Mouse (Mus musculus) heart, postnatal 14 days (tissue): ENCODE results near the gene Maob. TPM values are rescaled to one million over a fixed set of nuclear protein-coding genes. Genes with fewer than 3 reads are reported as not detected.

Experiments used
- DNase-seq, 2 experiments: peaks; one replicate each; pipeline ENCODE4 v3.0.0; 2021 to 2022
- intact Hi-C: fragments of 180-260 bp; cut with DNase I; formaldehyde crosslinking; loops from one replicate; pipeline ENCODE4 v1.15.1; 2025
- long read RNA-seq, 2 experiments: library from polyadenylated mRNA; stranded (forward); transcript quantifications; one replicate each; pipeline ENCODE4 v2.0.0; 2021
- total RNA-seq, 2 experiments: library from RNA; stranded (reverse); gene quantifications; 2 replicates each; pipeline ENCODE4 v1.2.3; 2021

Gene Maob
- total RNA-seq: 10 to 100 TPM; 13.1 to 15.7 TPM
- long read RNA-seq, experiment 1, transcript Maob-201 (15 exons, 2,411 nt): major isoform, 15 of 17 reads
- long read RNA-seq, experiment 1, partial matches to known transcripts: 2 of 17 reads
- long read RNA-seq, experiment 1, other reads (novel, unspliced or antisense): 0 of 17 reads
- long read RNA-seq, experiment 2, transcript Maob-201 (15 exons, 2,411 nt): major isoform, 15 of 15 reads
- long read RNA-seq, experiment 2, partial matches to known transcripts: 0 of 15 reads
- long read RNA-seq, experiment 2, other reads (novel, unspliced or antisense): 0 of 15 reads

DNA sequence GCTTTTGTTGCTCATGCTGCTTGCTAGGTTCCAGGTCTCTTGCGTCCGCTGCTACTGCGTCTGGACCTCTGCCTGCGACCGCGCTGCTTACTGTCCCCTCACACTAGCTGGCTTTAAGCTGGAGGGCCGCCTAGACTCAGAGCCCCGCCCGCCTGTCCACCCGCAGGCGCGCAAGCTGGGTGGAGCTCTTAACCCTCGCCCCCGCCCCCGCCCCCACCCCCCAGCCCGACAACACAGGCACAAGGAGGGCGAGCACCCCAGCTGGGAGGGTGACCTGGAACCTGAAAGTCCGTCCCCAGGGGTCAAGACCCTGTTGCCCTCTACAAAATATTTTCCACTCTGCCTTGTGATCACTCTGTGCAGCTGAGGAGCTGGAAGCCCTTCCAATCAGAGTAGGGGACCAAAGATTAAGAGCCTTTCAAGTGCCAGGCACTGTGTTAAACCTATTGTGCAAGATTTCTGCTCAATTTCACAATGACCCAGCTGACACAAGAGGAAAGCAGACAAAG is at the start of gene Maob:
Gene Maob, minus strand, starts transcription at position 106 of the 509 bp plus-strand sequence.
- intact Hi-C loops: no loop called here

DNA sequence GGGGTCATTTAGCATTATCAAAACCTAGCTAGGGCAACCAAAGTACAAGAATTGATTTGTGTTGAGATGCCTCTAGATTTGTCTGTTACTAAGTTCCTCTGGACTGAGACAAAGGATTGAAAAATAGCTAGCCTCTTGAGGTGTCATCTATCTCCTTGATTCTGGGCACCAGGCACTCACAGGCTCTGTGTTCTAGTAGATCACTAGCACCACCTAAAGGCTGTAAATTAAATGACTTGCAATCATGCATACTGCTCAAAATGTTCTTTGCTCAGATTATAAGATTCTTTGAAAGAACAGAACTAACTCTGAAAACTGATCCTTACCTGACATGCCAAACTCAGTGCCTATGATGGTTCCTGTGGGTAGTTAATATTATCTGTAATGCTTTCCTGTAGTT is 43.1 kb upstream of the Maob start:
- DNase-seq: no peak
- intact Hi-C loops: loop anchor here (5.0 kb wide), 1 partner anchor 408 kb away; no protein-coding TSS in a partner anchor

More for the DNA sequence above, at the start of gene Maob:
- peak; percentile 42 to 49 for DNase-seq

DNA sequence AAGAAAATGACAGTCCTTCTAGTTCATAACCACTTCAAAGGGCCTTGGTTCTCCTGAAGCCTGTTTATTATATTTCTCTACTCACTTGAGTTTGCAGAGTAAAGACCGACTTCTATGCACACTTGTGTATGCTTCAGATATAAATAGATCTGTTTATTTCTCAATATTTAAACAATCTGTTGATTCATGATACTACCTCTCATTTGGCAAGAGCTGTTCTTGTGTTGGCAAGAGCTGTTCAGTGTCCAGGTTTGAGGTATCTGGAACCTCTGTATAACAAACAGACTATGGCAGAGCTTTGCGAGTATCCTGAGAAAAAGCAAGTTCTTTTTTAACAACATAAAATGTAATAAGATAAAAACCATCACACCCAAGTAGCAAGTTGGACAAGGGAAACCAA is 28.9 kb upstream of the Maob start:
- intact Hi-C loops: no loop called here
- DNase-seq: no peak

DNA sequence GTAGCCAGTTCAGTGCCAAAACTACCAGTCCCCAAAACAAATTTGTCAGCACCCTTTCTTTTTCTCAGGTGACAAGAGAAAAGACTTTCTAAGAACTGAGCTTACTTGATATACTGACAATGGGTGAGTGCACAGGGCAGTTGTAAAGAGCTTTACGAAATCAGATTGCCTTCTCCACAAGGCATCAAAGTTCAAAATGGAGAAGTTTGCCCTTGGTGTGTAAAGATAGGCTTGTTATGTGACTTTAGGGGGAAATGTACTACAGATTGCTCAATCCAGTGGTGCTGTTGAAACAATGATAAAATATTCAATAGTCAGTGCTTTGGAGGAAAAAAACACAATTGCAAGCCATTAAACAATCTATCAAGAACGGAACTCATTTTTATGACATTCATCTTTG is 24.3 kb upstream of the Maob start:
- intact Hi-C loops: no loop called here
- no peak for DNase-seq

DNA sequence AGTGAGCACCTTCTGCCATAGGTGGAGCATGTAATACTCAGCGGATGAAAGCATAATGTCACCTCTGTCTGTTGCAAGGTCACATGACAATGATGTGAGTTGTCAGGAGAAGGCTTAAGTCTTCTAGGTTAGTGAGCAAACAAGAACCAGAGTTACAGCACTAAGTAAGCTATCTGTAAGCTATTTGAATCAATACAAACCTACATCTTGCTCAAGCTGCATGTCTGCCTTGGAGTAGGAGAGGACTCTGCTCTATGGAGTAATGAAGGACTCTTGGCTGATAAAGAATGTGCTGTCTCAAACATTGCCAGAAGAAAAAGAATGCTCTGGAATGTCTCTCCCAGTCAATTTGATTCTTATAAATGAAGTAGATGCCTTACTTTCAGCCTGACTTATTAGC is 20.1 kb upstream of the Maob start:
- intact Hi-C loops: no loop called here
- no peak for DNase-seq

DNA sequence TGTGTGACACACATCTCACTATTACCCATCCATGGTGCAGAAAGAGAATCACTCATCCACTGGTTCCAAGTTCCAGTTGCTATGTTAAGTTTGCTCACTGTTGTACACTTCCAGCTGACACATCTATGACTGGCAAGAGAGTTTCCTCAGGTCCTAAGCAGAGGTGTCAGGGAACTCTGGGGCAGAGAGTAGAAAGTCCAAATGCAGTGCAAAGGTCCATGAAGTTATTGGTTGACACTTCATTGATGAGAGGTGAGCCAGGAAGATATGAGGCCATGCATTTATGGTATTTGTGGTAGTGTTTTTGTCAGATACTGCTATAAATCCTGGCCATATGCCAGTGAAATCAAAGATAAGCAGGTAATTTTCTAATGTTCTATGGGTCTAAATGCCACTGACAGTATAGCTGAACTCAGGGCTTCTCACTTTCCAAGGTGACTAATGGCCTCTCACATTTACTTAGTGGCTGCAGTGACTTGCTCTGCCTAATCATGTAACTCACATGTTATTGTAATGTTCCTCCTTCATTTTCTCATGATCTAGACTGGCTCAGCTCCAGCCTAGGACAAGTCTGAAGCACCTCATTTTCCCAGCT is 19.4 kb upstream of the Maob start:
- no peak for DNase-seq
- intact Hi-C loops: no loop called here

DNA sequence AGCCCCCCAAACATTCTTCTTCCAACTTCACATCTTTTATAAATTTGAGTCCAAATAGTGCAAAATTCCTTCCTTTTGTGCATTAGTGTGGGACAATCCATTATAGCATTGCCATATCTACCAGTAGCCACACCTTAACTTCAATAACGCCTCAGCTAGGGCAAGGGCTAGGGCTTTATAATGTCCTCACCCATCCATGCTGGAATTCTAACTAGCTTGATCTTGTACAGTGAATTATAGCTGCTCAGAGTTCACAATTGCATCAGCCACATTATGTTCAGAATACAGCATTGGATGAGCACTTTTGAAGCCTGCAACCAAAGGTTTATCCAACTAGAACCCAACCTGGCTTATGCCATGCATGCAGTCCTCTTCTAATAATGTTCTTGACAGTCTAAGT is 8.9 kb upstream of the Maob start:
- intact Hi-C loops: no loop called here
- no peak for DNase-seq

DNA sequence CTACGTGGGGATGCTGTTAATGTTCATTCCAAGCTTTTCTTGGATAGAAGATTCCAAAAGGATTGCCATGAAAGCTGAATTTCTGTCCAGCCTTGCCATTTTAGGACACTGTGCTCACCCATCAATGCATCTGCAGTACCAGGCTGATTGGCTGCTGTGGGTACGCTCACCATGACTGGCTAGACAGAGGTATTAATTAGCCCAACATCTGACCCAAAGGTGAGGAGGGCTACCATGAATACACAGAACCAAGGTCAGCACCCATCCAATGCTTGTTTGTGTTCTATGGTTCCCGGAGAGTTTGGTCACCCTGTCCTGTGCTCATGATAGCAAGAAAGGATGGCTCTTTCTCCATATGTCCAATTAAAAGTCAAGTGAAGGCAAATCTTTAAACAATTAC is 1.2 kb downstream of the Maob start:
- intact Hi-C loops: no loop called here
- no peak for DNase-seq

DNA sequence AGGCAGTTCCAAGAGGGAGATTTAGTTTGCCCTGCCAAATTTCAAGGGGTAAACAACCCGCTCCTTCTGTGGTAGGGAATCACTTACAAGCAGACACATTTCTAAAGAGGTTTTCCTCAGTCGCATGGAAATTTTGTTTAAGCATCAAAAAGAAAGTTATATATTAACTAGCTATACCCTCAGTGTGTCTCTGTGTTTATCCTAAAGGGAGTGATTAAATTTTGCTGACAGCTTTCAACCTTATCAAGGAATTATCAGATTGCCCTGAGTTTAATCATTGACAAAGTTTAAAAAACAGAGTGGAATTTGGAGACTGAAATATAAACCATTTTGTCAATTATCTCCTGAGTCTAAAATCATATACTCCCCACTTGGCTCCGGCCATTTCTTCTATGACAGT is 5.1 kb downstream of the Maob start:
- DNase-seq: no peak
- intact Hi-C loops: no loop called here

DNA sequence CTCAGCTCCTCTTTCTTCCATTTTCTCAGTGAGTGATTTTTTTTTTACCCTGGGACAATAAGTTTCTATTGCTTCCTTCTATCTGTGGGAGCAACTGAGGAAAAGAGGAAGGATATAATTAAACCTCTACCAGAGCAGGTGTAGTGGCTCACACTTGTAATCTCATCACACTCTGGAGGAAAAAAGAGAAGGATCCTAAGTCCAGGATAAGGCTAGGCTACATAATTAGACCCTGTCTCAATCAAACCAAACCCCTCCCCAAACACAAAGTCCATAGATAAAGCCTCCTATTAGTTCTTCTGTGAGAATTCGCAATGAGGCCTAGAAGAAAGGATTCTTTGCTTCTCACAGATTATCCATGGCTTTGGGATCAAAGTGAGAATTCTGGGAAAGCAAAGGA is 49.7 kb downstream of the Maob start:
- no peak for DNase-seq
- intact Hi-C loops: no loop called here

DNA sequence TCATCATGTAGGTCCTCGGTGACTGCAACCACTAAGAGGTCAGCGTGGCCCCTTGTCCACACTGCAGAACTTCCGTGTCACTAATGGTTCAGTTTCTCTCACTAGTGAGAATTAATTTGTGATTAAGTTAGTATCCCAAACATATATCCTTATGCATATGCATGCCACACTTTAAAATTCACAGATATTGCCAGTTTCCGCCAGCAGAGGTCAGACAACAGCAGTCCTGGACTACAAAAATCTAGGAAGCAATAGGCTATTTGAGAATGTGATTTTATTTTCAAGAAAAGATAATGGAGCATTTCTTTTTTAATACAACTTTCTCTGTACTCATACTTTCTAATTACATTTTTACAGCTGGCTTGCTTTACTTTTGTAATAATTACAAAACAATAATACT is 51.0 kb downstream of the Maob start:
- peak; percentile 2 to 20 for DNase-seq
- intact Hi-C loops: no loop called here

DNA sequence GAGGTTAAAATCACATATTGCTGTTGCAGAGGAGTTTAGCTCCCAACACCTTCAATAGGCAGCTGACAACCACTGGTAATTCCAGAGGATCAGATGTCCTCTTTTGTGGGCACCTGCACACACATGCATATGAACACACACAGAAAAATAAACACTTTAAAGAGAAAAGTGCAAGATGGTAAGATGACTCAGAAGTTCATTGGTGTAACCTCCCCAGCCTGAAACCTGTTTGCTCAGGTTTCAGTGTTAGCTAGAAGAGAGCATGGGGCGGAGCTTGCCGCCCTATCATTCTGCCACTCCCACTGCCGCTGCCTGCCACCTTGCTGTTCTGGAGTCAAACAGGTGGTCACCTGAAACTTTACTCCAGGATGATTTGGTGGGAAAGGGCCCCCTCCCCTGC is 55.7 kb downstream of the Maob start:
- DNase-seq: no peak
- intact Hi-C loops: no loop called here

DNA sequence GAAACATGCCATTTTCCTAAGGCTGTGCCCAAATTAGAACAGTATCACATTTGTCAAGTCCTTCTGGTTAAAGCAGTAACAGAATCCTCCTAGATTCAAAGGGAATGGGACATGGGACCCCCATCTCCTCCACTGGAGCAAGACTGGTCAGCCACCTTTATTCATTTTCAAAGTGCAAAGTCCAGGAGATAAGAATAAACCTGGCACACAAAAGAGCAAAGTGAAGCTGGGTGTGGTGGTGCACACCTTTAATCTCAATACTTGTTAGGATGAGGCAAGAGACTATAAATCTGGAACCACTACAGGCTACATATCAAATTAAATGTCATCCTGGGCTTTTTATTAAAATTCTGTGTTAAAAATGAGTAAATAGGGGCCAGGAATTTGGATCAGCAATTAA is 62.4 kb downstream of the Maob start:
- intact Hi-C loops: no loop called here
- no peak for DNase-seq

DNA sequence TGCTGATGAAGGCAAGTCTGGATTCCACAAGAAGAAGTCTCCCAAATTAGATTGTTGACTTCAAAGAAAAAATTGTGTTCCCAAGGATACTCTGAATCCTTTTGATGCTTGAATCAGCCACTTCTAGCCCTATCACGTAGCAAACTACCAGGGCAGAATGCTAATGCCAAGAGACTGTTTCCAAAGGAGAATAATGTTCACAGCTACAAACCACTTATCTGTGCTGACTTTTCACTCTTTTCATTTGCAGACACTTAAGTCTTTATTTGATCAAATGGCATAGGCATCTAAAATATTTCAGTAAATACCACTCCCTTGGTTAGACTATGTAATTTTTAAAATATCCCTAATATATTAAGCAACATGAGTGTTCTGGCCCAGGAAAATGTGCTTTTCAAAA is 68.2 kb downstream of the Maob start:
- intact Hi-C loops: no loop called here
- DNase-seq: no peak

DNA sequence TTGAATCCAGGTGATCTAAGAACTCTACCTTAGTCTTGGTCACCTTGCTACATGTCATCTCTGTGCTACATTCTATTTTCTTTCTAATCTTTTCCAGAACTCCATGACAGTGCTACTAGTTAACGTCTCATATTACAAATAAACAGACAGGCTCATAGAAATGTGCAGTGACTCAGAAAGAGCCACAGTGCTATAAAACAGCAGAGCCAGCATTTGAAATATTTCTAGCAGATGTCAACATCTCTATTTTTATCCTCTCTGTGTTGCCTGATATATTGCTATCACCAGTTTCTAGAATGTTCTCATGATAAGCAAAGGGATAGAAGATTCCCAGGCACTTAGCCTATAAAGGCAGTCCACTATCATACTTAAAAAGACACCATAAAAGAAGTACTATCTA is 103.1 kb downstream of the Maob start:
- intact Hi-C loops: no loop called here
- no peak for DNase-seq

DNA sequence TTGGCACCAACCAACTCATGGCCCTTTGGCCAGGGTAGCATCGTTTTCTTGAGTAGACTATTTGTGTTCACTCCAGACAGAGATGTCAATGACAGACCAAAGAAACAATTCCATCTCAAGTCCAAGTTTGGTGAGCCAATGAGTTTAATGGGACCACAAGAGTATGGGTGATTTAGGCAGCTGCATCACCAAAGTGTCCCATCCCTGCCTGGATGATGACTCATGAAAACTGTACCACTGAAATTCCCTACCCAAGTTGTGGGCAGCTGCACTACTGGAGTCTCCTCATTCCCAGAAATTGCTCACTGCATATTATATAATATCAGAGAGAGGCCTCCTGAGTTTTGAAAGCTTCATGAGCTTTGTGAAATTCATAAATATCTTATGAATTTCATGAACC is 111.1 kb downstream of the Maob start:
- DNase-seq: no peak
- intact Hi-C loops: no loop called here

Other genes with a start within 250 kb of the Maob start
- 1 to 10 TPM; 2.6 to 3.7 TPM for gene Maoa, start 197.7 kb downstream of the Maob start, total RNA-seq
- under 1 TPM in 1 of 2 experiments, not detected in 1; 0.14 TPM for gene Ndp, start 94.4 kb upstream of the Maob start, total RNA-seq